Mouse (Mus musculus): ENCODE data around the gene Car15. TPM values are rescaled to one million over a fixed set of nuclear protein-coding genes. Genes with fewer than 3 reads are reported as not detected.

The Car15 gene
- 10 to 100 TPM in 1 of 2 experiments, 1 to 10 TPM in 1; 7.4 to 11.1 TPM for total RNA-seq (2023)

DNA sequence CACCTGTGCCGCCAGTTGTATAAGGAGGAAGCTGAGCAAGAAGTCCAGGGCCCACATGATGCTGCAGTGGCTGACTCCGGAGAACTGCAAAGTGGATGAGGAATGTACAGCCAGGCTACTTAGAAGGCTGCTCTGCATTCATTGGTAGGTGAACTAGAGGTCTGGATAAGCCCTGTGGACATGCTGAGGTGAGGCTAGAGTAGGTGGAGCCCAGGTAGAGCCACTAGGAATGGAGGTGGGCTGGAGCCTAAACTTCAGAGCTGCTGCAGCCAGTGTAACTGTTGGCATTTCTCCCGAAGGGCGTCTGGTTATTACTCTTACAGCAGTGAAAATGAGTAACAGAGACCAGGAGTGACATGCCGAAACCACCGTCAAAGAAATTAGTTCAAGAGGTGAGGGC is at the start of gene Car15:
Car15 (minus strand) TSS at position 314 of the 400 bp plus-strand sequence.

DNA sequence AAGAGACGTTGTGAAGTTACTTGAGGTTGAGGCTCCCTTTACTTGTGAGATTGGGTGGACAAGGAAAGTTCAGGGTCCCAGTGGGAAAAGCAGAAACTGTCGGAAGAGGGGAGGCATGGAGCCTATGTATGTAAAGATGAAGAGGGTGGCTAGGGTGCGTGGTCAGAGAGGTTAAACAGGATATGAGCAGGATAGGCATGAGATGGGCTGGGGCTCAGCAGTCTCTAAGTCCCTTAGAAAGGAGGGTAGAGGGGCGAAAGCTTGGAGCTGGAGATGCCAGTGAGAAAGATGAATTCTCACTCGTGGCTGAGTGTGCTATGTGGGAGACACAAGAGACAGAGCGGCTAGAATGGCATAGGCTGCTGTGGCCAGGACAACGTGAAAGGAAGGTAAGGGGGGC is 5.3 kb downstream of the Car15 start, which contains the start of gene B830017H08Rik:
B830017H08Rik (plus strand) TSS at position 301 of the 400 bp plus-strand sequence.

GRCm38 (mm10) chr16:17796971-17797811 is 41.0 kb downstream of the Car15 start, which contains the start of gene Scarf2:
Gene Scarf2, plus strand, starts transcription at chr16:17797282.

Other genes with a start within 250 kb of the Car15 start
- gene Smpd4, start 219.0 kb downstream of the Car15 start, total RNA-seq (2023), result 10 to 100 TPM; 23.7 to 25.1 TPM
- 1 to 10 TPM in 1 of 2 experiments, not detected in 1; 1.9 TPM for gene Ccdc74a, start 191.9 kb downstream of the Car15 start, total RNA-seq (2023)
- 100 to 1,000 TPM; 149 to 152 TPM for gene Med15, start 105.5 kb downstream of the Car15 start, total RNA-seq (2023)
- gene Klhl22, start 78.7 kb downstream of the Car15 start, total RNA-seq (2023), result 10 to 100 TPM; 15.8 to 18.6 TPM
- gene Scarf2, start 41.1 kb downstream of the Car15 start, total RNA-seq (2023), result under 1 TPM; 0.71 to 0.76 TPM
- not detected for gene B830017H08Rik, start 5.2 kb downstream of the Car15 start, total RNA-seq (2023)
- 1 to 10 TPM in 1 of 2 experiments, under 1 TPM in 1; 0.76 to 1.8 TPM for gene Gm20518, start 53.3 kb upstream of the Car15 start, total RNA-seq (2023)
- gene Tssk1, start 55.9 kb upstream of the Car15 start, total RNA-seq (2023), result not detected
- gene Dgcr2, start 60.2 kb upstream of the Car15 start, total RNA-seq (2023), result 10 to 100 TPM; 58.6 to 59.6 TPM
- not detected for gene Tssk2, start 60.3 kb upstream of the Car15 start, total RNA-seq (2023)
- gene Ess2, start 73.0 kb upstream of the Car15 start, total RNA-seq (2023), result 10 to 100 TPM; 33.2 to 37.0 TPM
- not detected for gene Gsc2, start 76.7 kb upstream of the Car15 start, total RNA-seq (2023)
- gene Slc25a1, start 89.9 kb upstream of the Car15 start, total RNA-seq (2023), result 10 to 100 TPM; 29.4 to 33.2 TPM
- not detected for gene Vpreb2, start 142.1 kb upstream of the Car15 start, total RNA-seq (2023)
- 1 to 10 TPM; 3.8 to 8.2 TPM for gene Dgcr6, start 214.5 kb upstream of the Car15 start, total RNA-seq (2023)

All from monocyte, adult 59 days (primary cell).